Mouse (Mus musculus) heart, postnatal 14 days (tissue): ENCODE data around the gene Wdfy3. TPM values are rescaled to one million over a fixed set of nuclear protein-coding genes. Genes with fewer than 3 reads are reported as not detected.

Experiments used
- DNase-seq, 2 experiments: peaks; one replicate each; pipeline ENCODE4 v3.0.0; 2021 to 2022
- intact Hi-C: fragments of 180-260 bp; cut with DNase I; formaldehyde crosslinking; loops from one replicate; pipeline ENCODE4 v1.15.1; 2025
- total RNA-seq, 2 experiments: library from RNA; stranded (reverse); gene quantifications; 2 replicates each; pipeline ENCODE4 v1.2.3; 2021

Gene Wdfy3
- total RNA-seq, 2 experiments from 2014 or later = 39.4 TPM

DNA sequence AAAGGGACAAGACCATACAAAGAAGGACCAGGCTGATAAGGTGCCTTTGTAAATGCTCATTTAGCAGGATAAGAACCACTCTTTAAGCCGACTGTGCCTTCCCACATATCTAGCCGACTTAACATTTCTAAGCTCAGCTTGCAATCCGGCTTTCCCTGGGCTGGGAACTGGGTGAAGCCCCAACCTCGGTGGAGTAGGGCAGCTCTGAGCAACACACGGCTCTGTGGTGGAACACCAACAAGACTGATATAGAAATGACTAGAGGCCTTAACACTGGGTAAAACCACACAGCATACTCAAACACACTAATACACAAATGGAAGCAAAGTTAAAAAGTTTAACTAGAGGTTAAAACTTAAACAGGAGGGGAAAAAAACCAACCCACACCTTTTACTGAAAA lies 7.9 kb downstream of the Wdfy3 start:
- intact Hi-C loops = no loop called here
- DNase-seq = no peak

- intact Hi-C loops = no loop called here
Observed at GRCm38 (mm10) chr5:102055946-102056345, 13.8 kb downstream of the Wdfy3 start.

GRCm38 (mm10) chr5:102055130-102055641 lies 14.5 kb downstream of the Wdfy3 start:
- intact Hi-C loops = no loop called here

More at GRCm38 (mm10) chr5:102055946-102056345, 13.8 kb downstream of the Wdfy3 start:
- DNase-seq = no peak

GRCm38 (mm10) chr5:102054511-102055093 lies 15.1 kb downstream of the Wdfy3 start:
- intact Hi-C loops = no loop called here
- peak; percentile 44 to 51 for DNase-seq

More at GRCm38 (mm10) chr5:102055130-102055641, 14.5 kb downstream of the Wdfy3 start:
- DNase-seq = peak in 1 of 2 experiments; percentile 14

GRCm38 (mm10) chr5:102052906-102053305 lies 16.8 kb downstream of the Wdfy3 start:
- intact Hi-C loops = no loop called here
- DNase-seq = no peak

- no peak for DNase-seq
- intact Hi-C loops = no loop called here
Observed at GRCm38 (mm10) chr5:102052465-102052864, 17.3 kb downstream of the Wdfy3 start.

- DNase-seq = no peak
- intact Hi-C loops = no loop called here
Observed at GRCm38 (mm10) chr5:102050677-102051076, 19.0 kb downstream of the Wdfy3 start.

GRCm38 (mm10) chr5:102048416-102048815 lies 21.3 kb downstream of the Wdfy3 start:
- DNase-seq = no peak
- intact Hi-C loops = no loop called here

DNA sequence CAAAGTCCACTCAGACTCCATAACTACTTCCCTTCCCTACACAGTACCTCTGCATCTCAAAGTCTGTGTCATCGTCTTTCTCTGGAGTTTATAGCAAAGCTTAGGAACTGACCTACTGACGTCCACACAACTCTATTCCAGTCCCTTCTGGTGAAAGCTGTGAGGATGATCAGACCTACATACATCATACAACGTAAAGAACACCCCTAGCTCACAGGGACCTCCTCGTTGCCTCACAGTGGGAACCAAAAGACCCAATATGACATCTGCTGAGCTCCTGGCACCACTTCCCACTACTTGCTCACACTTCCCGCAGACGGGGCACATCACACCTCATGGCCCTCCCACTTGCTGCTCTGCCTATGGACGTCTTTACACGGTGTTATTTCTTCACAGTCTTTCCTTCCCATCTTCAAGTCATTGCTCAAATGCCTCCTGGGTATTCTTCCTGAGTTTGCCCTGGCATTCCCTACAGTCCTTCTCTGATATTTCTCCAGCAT lies 23.1 kb downstream of the Wdfy3 start:
- DNase-seq = no peak
- intact Hi-C loops = no loop called here

GRCm38 (mm10) chr5:102045636-102046616 lies 23.8 kb downstream of the Wdfy3 start:
- peak; percentile 18 to 21 for DNase-seq

DNA sequence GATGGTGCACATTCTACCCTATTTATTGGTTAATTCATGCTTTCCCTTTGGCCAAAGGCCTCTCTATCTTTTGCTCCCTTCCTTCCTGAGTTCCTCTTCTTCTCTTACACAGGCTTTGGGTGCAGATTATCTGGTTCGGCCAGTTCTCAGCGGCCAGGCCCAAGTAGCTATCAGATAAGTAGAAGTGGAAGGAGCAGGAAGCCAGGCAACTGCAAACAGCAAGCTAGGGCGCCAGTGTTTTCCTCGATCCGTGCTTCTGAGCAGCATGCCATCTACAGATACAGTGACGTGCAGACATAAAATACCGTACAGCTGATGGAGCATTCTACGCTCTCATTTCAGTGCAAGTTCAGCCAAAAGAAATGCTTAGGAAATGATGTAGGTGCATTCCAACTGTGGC lies 24.5 kb downstream of the Wdfy3 start:
- no peak for DNase-seq
- intact Hi-C loops = no loop called here

More at GRCm38 (mm10) chr5:102045636-102046616, 23.8 kb downstream of the Wdfy3 start:
- intact Hi-C loops = no loop called here

- DNase-seq = no peak
- intact Hi-C loops = no loop called here
Observed at GRCm38 (mm10) chr5:102033281-102033680, 36.4 kb downstream of the Wdfy3 start.

- intact Hi-C loops = no loop called here
Observed at GRCm38 (mm10) chr5:102032594-102033240, 37.0 kb downstream of the Wdfy3 start.

GRCm38 (mm10) chr5:102032191-102032590 lies 37.5 kb downstream of the Wdfy3 start:
- no peak for DNase-seq
- intact Hi-C loops = no loop called here

More at GRCm38 (mm10) chr5:102032594-102033240, 37.0 kb downstream of the Wdfy3 start:
- no peak for DNase-seq

DNA sequence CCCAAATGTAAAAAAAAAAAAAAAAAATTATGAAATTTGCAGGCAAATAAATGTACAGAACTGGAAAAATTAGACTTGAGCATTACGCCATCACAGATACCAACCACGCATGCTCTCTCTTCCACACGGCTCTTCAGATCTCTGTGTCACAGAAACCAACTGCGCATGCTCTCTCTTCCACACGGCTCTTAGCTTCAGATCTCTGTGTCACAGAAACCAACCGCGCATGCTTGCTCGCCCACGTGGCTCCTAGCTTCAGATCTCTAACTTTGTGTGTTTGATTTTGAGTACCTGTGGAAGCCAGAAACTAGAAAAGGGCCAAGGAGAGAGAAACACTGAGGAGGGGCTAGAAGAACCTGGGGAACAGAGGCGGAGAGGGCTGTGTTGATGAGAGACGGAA lies 46.3 kb downstream of the Wdfy3 start:
- intact Hi-C loops = no loop called here
- no peak for DNase-seq

DNA sequence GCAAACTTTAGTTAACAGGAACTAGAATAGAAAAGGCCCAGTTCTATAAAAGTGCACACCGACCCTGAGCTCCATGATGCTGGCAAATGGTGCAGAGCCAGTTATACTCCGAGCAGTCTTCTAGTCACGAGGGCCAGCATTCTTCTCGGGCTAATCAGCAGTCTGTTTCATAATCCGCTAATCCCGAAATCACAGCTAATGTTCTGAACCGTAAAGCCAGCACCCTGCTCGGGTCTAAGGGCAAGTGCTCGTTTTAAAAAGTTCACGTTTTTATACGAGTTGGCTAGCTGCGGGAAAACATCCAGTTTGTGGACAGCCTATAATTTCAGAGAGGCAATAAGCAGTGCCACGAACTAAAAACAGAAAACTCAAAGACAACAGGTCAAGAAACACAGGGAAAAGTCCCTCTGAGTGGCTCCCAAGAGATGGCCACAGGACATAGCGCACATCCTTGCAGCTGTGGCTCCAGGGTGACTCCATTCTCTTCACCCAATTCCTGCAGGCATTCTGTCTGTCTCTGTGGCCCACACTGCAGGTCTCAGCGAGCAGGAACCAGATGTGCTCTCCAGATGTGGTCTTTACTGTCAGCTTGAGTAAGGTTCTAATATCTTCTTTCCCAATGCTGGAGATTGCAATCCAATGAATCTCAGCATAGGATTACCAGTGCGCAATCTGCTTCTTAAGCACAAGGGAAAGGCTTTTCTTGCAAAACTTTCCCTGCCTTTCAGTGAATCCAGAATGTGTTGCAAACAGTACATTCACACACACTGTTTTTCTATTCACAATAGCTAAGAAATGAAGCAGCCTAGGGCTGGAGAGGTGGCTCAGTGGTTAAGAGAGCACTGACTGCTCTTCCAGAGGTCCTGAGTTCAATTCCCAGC lies 47.5 kb downstream of the Wdfy3 start:
- DNase-seq = no peak
- intact Hi-C loops = no loop called here

DNA sequence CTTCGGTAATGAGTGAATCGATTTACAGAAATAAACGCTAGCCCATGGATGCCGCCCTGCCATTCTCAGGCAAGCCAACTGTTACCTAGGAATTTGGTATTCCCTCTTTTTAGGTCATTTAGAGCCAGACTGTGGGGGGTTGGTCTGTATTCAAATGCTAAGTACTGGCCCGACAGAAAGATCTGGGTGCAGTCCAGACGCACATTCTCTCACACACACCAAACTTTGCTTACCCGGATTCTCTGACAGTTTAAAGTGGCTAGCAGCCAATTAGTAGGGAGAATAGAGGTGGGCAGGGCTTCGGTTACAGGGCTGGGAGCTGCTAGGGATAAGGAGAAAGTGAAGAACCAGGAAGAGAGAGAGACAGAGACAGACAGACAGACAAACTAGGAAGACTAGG lies 55.5 kb downstream of the Wdfy3 start:
- intact Hi-C loops = no loop called here
- no peak for DNase-seq

DNA sequence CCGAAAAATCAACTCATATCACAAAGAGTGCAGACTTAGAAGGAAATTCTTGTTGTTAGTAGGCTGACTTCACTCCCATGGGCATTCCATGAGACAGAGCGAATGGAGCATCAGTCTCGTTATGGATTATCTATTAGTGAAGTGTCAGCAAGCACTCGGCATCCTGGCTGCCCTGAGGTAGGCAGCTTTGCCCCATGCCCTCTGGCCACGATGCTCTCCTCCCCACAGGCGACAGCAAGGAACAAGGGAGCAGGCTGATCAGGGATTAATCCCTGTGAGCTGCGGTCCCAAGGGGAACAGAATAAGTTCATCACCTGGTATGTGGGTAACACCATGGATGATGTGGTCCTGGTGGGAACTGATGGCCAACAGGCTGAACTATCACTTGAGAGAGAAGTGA lies 55.9 kb downstream of the Wdfy3 start:
- no peak for DNase-seq
- intact Hi-C loops = no loop called here

GRCm38 (mm10) chr5:102010961-102011360 lies 58.8 kb downstream of the Wdfy3 start:
- DNase-seq = no peak

DNA sequence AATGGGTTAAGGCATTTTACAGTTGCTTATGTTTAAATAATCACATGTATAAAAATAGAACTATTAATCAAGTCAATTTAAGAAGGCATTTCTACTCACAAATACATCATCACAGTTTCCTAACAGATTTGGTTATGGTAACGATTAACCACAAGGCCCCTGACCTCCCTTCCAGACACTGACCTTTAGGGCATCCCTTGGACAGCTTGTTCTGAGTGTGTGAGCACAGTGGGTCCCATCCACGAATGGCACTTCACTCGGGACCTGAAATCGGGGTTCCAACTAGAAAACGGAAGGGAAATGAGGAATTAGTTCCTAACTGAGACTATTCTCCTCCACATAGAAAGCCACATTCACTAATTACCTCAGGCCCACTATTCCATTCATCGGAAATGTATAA lies 60.1 kb downstream of the Wdfy3 start:
- no peak for DNase-seq
- intact Hi-C loops = no loop called here

More at GRCm38 (mm10) chr5:102010961-102011360, 58.8 kb downstream of the Wdfy3 start:
- intact Hi-C loops = no loop called here
